Mouse (Mus musculus): ENCODE measurements around the gene Trub1. TPM values are rescaled to one million over a fixed set of nuclear protein-coding genes. Genes with fewer than 3 reads are reported as not detected.

Gene Trub1
- polyA plus RNA-seq, 1 experiment: 6.9 TPM

Other genes starting within 250 kb of the Trub1 start
- gene Ablim1, start 138.0 kb upstream of the Trub1 start, polyA plus RNA-seq (2012; rRNA removed): 57.5 and 72.5 TPM in 2 replicates
- 10.8 and 14.0 TPM in 2 replicates for gene Fam160b1, start 92.2 kb upstream of the Trub1 start, polyA plus RNA-seq (2012; rRNA removed)
- 9.5 and 10.8 TPM in 2 replicates for gene Atrnl1, start 158.1 kb downstream of the Trub1 start, polyA plus RNA-seq (2012; rRNA removed)

Measured in gonadal fat pad, adult 2 months (tissue).